Mouse (Mus musculus): ENCODE results near the gene Ggt6.

DNA sequence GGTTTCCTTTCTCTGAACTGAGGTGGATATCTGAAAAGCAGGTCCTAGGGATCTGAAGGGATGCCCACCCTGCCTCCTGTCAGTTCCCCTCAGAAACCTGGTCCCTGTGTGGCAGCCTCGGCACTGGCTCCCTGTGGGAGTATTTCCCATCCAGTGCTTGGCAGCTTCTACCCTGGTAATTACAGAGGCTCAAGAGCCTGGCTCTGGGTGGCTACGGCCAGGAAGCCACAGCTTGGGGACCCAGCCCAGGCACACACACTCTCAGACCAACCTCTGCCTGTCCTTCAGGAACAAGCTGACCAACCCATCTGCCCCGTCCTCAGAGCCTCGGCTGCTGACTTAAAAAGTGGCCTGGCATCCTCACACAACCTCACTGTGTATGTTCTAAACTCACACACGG lies 46.0 kb downstream of the Ggt6 start:
- TF ChIP-seq CTCF (IDR thresholded peaks at IDR 0.05): no peak
- TF ChIP-seq EP300 (IDR thresholded peaks at IDR 0.05): no peak
